Mouse (Mus musculus): ENCODE results near the gene Gm6614. TPM values are rescaled to one million over a fixed set of nuclear protein-coding genes. Genes with fewer than 3 reads are reported as not detected.

The Gm6614 gene
- not detected for total RNA-seq (2023)

DNA sequence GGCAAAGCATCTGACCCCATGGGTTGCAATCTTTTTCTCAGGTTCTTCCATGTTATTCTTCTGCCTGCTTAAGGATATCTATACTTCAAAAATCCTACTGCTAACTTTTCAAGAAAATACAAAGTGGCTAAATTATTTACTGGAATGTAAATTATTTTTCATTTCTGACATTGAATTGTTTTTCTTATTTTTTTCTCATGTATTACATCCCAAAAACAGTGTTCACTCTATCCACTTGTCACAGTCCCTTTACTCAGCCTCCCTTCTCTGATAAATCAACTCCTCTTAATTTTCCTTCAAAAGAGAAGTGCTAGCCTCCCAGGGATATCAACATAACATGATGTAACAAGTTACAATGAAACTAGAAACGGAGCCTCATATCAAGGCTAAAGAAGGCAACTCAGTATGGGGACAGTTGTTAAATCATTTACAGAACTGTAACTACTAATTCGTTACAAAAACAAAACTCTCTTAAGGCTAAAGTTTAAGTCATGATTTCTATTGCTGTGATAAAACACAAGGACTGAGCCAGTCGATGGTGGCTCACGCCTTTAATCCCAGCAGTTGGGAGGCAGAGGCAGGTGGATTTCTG lies at the start of gene Gm6614:
Gm6614 (minus strand) TSS at position 51 of the 592 bp plus-strand sequence.

DNA sequence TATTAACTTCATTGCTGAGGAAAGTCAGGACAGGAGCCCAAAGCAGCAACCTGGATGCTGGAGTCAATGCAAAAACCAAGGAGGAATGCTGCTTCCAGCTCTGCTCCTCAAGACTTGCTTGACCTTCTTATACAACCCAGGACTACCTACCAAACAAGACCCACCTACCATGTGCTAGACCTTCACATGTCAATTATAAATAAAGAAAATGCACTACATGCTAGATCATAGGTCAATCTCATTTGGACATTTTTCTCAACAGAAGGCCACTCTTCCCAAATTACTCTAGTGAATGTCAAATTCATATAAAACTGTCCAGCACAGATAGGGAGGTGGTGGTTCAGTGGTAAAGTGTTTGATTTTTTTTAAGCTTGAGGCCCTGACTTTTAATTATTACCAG lies 64.4 kb downstream of the Gm6614 start, which contains the start of gene Slco1a1:
Slco1a1 (minus strand) TSS at position 101 of the 400 bp plus-strand sequence.

Other genes starting within 250 kb of the Gm6614 start
- gene Gm5724, start 237.6 kb downstream of the Gm6614 start, total RNA-seq (2023) = not detected
- not detected for gene Slco1a4, start 155.2 kb downstream of the Gm6614 start, total RNA-seq (2023)
- gene Slco1a1, start 64.5 kb downstream of the Gm6614 start, total RNA-seq (2023) = not detected
- not detected for gene Slco1a6, start 197.1 kb upstream of the Gm6614 start, total RNA-seq (2023)